Mouse (Mus musculus): ENCODE data around the gene Lrrc25.
"Not testable (repeated sequence)": the region's sequence is repeated elsewhere in the genome, so short reads cannot be mapped to it uniquely, and the experiment has no call there.

Gene Lrrc25

DNA sequence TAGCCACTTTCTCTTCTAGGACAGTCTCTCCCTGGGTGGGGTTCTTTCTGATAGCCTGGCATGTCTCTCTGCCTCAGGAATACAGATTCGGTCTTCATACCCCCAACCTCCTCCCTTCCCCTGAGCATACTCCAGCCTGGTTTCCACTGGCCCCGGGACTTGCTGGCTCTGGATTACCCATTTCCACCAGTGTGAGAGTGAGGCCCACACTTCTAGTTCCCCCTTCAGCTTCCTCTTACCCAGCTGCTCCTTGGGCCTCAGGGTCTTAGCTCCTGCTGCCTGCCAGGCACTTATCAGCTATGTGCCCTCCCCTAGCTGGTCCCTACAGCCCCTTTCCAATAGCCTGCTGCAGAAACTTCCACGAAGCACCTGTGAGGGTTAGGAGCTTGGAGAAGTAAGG is at the start of gene Lrrc25:
TSS of gene Lrrc25 (plus strand) at position 262 of the 400 bp plus-strand sequence.
- no peak for DNase-seq (ENCODE audit: low read depth)

DNA sequence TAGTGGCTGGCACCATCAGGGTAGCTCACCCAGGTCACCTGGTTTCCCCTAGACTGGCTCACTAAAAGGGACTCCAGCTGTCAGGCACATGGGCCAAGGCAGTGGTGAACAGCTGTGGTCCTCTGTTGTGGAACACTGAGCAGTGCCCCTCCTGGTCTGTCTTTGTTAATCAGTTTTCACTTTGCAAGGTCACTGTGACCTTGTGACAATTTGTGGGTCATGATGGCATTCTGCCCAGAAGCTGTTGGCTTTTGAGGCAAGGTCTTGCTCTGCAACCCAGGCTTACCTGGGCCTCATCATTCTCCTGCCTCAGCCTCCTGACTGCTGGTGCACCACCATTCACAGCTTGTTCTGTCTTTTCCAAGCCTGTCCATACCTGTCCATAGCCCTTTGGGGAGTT is 45.6 kb upstream of the Lrrc25 start:
- DNase-seq (ENCODE audit: low read depth) = no peak

DNA sequence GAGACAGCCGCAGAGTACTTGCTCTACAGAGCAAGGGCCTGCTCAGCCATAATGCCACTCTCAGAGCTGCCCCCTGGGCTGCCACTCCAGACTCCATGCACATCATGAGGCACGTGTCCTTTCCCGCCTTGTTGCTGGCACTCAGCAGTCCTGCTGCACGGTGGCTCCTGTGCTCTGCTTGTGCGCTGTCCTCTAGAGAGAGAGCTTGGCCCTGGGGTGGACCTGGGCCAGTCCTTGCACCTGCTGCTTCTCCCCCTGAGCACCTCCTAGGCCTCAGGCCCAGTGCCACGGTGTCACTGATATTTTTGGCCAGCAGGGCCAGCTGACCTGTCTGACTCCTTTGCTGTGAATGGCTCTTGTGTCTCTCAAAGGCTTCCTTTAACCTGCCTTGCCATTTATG is 45.0 kb upstream of the Lrrc25 start:
- DNase-seq (ENCODE audit: low read depth) = no peak

- no peak for DNase-seq (ENCODE audit: low read depth)
These were observed 41.7 kb upstream of the Lrrc25 start for GRCm38 (mm10) chr8:70574302-70574701.

GRCm38 (mm10) chr8:70574915-70575314 is 41.0 kb upstream of the Lrrc25 start:
- no peak for DNase-seq (ENCODE audit: low read depth)

DNA sequence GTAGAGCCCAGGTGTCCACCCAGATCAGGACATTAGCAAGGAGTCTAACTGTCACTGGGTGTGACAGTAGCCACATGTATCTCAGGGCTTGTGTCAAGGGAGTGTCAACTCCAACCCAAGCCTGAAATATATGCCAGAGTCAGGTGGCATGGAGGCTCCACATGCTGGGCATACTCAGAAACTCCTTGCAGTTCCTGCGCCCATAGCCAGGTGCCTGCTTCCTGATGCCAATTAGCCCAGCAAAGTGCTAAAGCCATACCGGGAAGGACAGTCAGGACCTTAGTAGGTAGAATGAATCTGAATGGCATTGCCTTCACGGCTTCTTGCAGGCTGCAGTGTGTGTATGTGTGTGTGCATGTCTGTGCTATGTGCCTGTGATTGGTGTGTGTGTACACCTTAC is 38.7 kb upstream of the Lrrc25 start:
- no peak for DNase-seq (ENCODE audit: low read depth)

- DNase-seq (ENCODE audit: low read depth) = no peak
These were observed 32.2 kb upstream of the Lrrc25 start for GRCm38 (mm10) chr8:70583476-70584387.

- no peak for DNase-seq (ENCODE audit: low read depth)
These were observed 31.2 kb upstream of the Lrrc25 start for GRCm38 (mm10) chr8:70584606-70585257.

- DNase-seq (ENCODE audit: low read depth) = peak; percentile 62
These were observed 30.7 kb upstream of the Lrrc25 start for GRCm38 (mm10) chr8:70585258-70585652.

GRCm38 (mm10) chr8:70587955-70588354 is 28.0 kb upstream of the Lrrc25 start:
- DNase-seq (ENCODE audit: low read depth) = not testable (repeated sequence)

GRCm38 (mm10) chr8:70591569-70591968 is 24.4 kb upstream of the Lrrc25 start:
- DNase-seq (ENCODE audit: low read depth) = no peak

- DNase-seq (ENCODE audit: low read depth) = no peak
These were observed 22.8 kb upstream of the Lrrc25 start for GRCm38 (mm10) chr8:70593173-70593572.

DNA sequence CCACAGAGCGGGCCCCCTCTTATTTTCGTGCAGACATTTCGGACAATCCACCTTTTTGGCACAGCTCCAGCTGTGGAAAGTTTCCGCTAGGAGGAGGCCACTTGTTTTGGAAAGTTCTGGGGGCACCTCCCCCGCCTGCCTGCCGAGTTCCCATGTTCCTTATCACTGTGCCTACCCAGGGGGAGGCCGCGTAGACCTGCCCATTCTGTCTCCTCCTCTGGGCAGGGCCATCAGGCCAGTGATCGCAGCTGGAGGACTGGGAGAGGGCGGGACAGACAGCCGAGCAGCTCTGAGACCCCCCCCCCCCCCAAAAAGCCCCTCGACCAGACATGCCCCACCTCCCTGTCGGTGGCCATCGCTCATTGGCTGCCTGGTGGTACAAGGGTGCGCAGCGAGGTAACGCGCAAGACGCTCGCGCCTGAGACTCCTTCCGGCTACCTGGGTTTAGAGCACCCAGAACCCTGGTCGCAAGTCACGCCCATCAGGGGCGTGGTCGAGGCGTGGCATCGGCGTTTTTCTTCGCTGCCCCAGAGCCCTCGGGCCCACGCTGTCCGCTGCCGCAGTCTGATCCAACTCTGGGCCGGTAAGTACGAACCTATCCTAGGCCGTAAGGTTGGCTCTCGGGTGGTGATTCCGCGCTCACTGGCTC is 21.9 kb upstream of the Lrrc25 start, which contains the start of gene Isyna1:
TSS of gene Isyna1 (plus strand) at position 413 of the 649 bp plus-strand sequence.
- DNase-seq (ENCODE audit: low read depth) = peak; percentile 91

GRCm38 (mm10) chr8:70594621-70595564 is 21.1 kb upstream of the Lrrc25 start:
- DNase-seq (ENCODE audit: low read depth) = no peak

GRCm38 (mm10) chr8:70595811-70596210 is 20.1 kb upstream of the Lrrc25 start:
- DNase-seq (ENCODE audit: low read depth) = no peak

GRCm38 (mm10) chr8:70596216-70596615 is 19.7 kb upstream of the Lrrc25 start:
- DNase-seq (ENCODE audit: low read depth) = no peak

- DNase-seq (ENCODE audit: low read depth) = no peak
These were observed 19.1 kb upstream of the Lrrc25 start for GRCm38 (mm10) chr8:70596775-70597416.

DNA sequence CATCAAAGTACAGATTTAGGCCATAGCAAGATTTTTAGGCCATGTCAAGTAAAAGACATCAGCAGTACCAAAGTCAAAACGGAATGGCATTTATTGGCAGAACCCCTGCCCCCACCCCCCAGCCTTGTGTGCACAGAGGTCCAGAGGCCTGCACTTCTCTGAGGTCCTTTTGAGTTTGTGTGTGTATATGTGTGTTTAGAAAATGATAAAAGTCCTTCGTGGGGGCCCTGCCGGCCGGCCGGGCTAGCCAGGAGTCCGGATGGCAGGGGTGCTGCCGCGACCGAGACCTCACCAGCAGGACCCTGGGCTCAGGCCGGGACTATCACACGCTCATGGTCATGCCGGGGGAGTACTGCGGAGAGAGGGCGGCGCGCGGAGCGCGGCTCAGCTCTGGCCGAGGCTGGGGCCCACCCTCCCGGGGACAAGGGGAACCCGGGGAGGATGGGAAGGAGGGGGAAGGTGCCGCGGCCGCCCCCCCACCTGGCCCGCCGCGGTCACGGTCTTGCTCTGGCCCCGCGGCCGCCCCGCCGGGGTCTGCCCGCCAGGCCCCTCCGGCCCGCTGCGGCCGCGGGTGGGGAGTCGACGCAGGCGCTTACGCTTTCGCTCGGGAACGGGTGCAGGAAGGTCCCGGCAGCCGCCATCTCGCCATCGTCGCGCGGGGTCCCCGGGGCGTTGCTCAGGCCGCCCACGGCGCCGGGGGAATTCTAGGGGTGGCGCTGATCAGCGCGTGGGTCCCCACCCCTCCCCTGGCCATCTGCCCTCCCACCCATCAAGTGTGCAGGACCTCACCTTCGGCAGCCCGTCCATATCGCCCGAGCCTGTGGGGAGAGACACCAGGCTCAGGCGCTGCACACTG is 18.3 kb upstream of the Lrrc25 start:
- DNase-seq (ENCODE audit: low read depth) = no peak

- no peak for DNase-seq (ENCODE audit: low read depth)
These were observed 17.7 kb upstream of the Lrrc25 start for GRCm38 (mm10) chr8:70598283-70598682.

GRCm38 (mm10) chr8:70598722-70599121 is 17.2 kb upstream of the Lrrc25 start:
- DNase-seq (ENCODE audit: low read depth) = no peak

Data from naive thymus-derived CD4-positive, alpha-beta T cell, adult 2 months (primary cell).